Mouse (Mus musculus): ENCODE measurements at regions not wholly inside any gene's neighbourhood (a gene's known extent, or its start where the extent isn't known, plus 50 kb on each side); places are given as distances from the start of the nearest gene placed in this dataset.
A peak's percentile ranks its signal among the peaks of the same experiment; 100 is the strongest.

DNA sequence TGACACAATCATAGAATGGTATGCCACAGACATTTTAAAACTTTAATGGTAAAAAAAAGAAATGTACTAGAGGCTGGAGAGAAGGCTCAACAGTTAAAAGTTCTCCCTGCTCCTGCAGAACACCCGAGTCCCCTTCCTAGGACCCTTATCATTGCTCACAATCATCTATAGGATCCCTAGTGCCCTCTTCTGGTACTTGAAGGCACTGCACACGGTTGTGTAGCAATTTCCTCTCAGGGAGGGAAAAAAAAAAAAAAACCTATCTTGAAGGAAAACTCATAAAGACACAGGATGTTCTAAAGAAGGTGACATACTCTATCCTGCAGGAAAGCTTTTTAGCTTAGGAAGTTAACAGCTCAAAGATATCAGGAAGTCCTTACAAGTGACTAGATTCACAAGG, 154.4 kb upstream of the Lmcd1 start:
- DNase-seq (ENCODE audit: low spot score) = no peak

DNA sequence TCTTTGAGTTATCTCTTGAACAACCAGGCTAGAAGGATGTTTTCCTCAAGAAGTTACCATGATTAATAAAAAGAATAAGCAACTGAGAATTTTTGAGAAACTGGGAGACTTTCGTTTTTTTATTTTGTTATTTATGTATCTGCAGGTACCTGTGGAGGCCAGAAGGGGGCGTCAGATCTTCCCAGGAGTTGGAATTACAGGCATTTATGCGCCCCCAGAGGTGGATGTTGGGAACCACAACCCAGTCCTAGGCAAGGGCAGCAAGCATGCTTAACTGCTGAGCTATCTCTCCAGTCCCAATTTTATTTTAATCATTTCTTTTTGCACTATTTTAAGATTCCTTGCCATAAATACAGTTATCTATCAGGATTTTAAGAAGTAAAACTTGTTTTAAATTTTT, 140.0 kb upstream of the Lmcd1 start:
- no peak for DNase-seq (ENCODE audit: low spot score)

DNA sequence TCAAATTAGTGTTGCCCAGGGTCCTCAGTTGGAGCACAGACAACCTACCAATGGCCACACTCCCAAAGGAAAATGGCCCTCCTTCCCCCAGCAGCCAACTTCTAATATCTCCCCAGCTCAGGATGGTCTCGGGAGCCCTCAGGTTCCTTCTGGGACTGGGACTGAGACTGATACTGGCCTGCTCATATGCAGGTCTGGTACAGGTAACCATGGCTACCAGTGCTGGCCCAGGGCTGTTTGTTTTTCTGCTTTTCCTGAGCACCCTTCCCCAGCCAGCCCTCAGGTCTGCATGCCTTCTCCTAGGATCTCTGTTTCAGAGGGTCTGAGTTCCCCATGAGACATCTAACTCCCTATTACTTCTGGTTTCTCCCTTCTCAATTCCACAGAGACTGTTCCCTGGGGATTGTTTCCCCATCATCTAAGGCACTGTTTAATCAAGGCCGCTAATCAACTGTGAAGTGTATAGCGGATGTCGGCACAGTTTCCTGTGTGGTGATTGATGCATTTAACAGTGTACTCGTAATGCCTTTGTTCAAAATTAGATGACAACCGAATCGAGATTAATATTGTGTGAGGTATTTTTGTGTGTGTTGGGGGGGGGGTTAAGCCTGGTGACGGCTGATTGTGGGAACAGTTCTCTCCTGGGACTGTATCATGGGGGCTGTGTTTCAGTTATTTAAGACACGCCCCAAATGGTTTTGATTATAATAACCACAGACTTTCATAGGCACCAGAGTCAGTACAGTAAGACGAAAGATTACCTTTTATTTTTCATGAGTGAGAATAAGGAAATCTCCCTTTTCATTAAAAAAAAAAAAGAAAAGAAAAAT, 120.8 kb upstream of the Lmcd1 start:
- DNase-seq (ENCODE audit: low spot score) = no peak

DNA sequence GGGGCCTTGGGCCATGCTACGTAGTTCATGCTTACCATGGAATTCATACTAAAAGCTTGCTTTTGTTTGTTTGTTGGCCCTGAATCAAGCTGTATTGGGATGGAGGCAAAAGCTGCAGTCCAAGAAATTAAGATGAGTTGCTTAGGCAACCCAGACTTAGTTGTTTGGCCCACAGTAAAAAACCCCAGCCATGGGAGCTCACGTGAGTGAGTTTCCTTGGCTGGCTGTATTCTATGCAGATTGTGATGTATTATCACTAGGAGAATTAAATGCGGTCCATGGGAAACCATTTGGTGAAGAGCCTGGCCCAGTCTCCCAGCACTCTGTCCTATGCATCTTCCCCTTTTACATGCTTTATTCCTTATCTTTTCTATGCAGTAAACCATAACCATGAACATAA, 106.1 kb upstream of the Lmcd1 start:
- DNase-seq (ENCODE audit: low spot score) = no peak

DNA sequence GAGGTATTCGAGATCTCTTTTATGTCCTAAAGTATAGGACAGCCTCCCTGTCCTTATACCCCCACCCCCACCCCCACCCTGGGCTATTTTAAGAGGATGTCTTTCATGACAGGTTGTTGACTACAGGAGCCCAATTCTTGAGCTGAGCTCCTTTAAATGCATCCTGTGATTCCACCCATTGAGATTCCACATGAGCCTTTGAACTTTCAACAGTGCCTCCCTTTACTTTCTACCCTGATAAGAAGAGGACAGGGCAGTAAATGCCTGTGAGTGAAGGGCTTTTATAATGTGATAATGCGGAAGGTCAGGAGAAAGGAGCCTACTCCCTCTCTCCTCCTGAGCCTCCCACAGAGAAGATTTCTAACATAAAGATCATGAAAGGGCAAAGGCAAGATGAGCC, 97.2 kb upstream of the Lmcd1 start:
- no peak for DNase-seq (ENCODE audit: low spot score)

DNA sequence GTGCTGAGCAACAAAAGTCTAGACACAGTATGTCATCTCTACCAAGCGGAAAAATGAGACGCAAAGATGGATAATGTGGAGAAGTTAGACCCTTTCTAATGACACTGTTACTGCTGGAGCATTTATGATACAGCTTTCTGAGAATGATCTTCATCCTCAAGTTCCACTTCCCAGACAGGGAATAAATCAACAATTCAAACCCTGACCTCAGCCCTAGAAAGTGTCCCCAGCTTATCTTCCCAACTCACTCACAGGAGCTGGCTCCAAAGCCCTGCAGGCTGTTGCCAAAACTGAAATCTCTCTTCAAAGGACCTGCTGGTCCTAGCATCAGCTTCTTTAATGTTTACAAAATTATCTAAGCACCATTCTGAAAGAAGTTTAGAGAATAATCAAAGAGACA, 85.9 kb upstream of the Lmcd1 start:
- DNase-seq (ENCODE audit: low spot score) = no peak

DNA sequence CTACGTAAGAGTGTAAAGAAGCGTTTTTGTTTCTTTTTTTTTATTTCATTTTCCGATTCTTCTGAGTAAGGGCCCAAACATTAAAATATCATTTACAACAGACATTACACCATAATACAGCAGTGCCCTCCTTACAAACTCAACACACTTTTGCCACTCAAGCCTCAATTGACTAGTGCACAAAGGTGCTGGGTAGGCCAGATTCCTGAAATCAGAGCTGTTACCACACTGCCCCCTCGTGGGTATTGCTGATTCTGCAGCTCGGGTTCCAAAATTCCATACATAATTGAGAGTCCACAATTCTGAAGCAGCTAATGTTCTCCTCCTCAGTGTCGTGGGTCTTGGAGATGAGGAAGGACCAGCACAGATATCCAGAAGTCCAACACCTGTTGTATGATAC, 82.5 kb upstream of the Lmcd1 start:
- no peak for DNase-seq (ENCODE audit: low spot score)

DNA sequence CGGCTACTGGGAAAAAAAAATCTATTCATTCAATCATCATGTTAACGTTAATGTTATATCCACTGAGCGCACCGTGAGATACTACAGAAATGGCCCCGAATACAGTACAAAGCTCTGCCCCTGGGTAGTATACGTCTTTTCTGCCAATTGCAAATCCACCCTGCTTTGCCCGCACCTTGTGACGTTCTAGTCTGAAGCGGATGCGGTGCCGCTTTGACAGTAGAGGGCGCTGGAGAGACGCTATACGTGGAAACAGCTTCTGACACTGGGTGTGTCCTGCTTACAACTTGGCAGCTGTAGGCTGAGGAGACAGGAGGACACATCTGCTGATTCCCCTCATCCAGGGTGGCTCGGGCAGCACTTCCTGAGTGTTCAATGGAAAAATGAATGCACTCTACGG, 76.1 kb upstream of the Lmcd1 start:
- DNase-seq (ENCODE audit: low spot score) = peak; percentile 23

DNA sequence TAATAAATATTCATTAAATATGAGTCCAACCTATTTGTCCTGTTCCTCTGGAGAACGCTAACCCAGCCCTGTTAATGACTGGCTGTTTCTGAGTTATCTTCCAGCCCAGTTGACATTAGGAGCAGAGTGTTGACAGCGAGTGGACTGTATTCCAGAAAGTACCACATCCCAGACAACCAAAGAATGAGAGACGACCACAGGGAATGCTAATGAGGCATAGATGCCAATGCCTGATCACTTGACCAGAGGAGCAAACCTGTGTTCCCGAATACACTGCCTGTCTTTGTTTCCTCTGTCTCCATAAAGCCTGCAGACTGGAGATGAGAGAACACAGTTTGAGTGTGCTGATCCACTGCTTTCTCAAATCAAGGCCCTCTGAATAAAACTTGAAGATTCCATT, 74.3 kb upstream of the Lmcd1 start:
- no peak for DNase-seq (ENCODE audit: low spot score)

DNA sequence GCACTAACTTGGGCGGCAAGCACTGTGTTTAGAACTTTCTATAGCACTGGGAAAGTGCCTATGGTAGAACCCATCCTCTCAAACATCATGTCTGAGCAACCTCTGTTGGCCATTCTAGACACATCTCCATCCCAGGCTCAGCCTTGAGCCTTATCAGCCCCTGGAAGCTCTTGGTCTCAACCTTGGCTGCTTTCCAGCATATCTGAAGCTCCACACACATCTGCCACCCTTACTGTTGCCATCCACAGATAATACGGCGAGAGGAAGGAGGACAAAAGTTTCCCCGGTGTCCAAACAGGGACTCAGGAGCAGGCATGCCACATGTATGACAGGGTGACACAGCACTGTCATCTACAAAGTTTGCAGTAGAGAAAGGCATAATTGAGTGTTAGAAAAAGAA, 71.4 kb upstream of the Lmcd1 start:
- no peak for DNase-seq (ENCODE audit: low spot score)

DNA sequence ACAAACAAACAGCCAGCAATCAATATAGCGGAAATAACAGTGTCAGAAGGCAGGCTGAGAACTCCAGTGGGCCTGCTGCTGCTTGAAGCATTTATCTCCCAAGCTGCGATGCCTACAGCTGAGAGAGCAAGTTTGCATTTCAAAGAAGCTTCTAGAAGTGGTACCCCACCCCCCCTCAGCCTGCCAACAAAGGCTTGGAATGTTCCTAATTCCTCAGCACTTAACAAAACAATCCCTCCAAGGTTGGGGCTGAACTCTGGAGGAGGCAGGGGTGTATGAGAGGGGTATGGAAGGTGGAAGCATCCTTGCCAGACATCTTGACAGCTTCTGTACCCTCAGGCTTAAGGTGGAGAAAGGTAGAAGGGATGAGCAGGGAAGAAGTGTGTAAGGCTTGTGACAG, 70.2 kb upstream of the Lmcd1 start:
- DNase-seq (ENCODE audit: low spot score) = no peak

DNA sequence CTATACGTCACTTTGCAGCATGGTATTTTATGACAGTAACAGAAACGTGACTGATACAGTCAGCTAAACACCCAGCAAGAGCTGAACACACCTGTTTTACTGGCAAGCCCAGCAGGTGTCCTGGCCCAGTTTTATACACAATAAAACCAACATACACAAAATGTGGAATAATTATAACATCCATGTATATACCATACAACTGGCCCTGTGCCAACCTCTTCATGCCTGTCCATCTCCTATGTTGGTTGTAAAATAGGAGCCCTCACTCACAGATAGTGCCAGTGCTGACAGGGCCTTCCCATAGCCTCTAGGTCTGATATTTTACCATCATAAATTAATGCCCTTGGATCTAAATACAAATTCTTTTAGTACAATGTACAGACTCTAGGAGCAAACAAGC, 68.6 kb upstream of the Lmcd1 start:
- DNase-seq (ENCODE audit: low spot score) = no peak

DNA sequence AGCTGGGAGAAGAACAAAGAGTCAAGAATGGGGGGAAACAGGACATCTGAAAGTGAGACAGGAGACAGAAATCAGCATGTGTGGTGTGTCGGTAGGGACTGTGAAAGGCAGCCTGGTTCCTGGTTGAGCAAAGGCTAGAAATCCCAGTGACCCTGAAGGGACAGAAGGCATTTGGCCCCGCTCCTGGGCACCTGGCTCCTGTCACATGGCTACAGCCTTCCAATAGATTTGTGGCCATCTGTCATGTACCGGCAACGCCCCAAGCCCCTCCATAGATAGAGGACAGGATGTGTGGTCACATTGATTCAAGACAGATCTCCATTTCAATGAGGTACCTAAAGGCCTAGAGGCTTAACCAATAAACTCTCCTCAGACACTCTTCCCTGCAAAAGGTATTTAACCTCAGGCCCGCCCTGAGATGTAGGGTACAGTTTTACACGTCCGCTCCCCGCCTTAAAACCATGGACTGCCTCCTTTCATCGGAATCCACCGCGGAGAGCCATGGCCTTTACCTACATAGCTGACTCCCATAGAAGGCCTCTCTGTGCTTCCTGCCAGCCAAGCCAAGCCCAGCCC, 68.0 kb upstream of the Lmcd1 start:
- no peak for DNase-seq (ENCODE audit: low spot score)

DNA sequence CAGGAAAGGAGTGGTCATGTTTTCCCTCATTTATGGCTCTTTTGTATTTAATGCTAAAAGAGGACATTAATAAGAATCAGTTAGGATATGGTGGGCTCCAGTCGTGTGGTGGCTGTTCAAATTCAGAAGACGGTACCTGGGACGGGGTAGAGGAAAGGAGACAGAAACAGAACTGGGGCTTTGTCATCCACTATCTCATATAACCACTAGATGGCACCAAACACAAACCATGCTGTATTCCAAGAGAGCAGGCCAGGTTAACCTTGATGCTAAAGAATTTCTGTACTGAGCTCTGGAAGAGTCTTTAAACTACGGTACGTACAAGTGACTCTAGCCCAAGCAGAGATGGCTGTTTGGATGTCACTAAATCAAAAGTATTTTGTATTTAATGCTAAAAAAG, 66.3 kb upstream of the Lmcd1 start:
- no peak for DNase-seq (ENCODE audit: low spot score)

DNA sequence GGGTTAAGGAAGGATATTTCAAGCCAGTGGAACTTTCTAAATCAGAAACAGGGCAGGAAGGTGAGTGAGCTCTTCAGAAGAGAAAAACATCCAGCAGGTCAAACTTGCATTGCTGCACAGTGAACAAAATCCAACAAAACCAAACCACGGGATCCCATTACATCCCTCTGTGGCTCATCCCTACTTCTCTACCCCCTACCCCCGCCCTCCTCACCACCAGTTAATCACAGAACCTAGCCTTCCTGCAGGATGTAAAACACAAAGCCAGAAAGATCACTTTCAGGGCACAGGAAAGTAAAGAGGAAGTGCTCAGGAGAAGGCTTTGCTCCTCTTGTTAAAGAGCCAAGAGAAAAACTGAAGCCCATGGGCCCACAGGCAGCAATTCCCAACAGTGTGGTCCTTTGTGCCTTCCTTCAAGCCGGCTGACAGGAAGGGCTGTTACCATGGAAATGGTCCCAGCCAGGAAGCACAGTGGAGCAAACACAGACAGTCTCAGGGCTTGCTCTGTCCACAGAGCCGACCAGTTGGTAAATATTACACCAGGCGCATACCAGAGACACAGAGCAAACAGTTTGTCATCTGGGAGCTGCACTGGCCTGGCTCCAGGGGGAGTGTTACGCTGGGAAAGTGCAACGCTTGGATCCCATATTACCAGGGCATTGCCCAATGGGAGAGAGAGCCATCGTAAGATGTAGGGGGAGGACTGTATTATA, 63.2 kb upstream of the Lmcd1 start:
- no peak for DNase-seq (ENCODE audit: low spot score)

DNA sequence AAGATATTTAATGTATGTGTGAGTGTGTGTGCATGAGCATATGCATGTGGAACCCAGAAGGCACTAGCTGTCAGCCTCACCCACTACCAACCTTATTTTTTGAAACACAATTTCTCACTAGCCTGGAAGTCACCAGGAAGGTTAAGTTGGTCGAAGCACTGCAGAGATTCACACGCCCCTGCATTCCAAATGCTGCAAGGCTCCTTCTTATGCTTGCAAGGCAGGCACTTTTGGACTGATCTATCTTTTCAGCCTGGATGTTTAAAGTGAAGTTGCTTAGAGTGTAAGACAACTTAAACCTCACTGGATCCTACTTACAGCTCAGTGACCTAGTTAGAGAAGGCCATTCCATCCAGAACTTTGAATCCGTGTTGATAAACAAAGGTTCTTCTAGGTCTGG, 56.7 kb upstream of the Lmcd1 start:
- no peak for DNase-seq (ENCODE audit: low spot score)

DNA sequence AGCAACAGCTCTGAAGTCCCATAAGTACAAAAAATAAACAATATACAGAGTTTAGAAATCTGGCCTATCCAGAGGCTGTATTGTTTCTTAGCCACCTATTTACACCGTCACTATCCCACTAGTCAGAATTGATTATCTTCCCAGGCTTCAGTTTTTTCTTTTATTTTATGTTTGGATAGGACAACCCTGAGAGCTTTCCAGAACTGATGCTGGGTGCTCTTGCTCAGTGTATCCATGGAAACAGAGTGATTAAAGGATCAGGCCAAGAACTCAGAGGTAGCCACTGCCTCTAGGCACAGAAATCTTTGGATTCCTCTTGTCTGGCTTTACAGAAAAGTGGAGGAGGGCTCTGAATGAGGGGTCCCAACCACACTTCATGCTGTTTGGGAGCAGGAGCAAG, 55.3 kb upstream of the Lmcd1 start:
- no peak for DNase-seq (ENCODE audit: low spot score)

DNA sequence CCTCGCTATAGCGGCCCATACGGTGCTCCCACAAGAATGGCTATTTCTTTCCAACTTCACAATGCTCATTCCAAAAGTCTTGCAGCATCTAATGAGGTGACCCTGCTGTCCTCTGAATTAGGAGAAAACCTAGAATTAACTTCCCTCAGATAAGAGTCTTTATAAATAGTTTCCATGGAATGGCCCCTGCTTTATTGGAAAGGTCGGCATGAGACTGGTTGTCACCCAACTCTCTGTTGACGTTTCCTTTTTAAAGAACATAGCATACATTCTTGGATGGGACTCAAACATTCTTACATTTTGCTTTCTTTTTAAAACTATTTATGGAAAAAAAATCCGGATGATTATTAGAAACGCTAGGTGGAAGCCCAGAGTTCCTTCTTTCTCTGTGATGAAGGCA, 53.9 kb upstream of the Lmcd1 start:
- DNase-seq (ENCODE audit: low spot score) = no peak

DNA sequence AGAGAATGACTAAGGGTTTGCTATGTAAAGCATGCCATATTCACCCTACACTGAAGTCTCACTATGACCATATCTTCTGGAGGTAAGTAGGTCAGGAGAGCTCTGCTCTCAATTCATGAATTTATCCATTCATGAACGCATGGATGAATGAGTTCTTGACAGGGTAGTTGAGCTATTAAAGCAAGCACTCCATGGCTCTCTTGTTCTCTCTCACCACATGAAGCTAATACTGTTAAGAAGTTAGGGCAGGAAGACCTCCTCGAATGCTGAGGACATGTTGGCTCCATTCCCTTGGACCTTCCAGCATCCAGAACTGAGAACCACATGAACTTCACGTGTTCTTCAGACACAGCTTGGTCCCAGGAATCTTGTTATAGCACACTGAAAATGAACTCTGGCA, 53.4 kb upstream of the Lmcd1 start:
- no peak for DNase-seq (ENCODE audit: low spot score)

DNA sequence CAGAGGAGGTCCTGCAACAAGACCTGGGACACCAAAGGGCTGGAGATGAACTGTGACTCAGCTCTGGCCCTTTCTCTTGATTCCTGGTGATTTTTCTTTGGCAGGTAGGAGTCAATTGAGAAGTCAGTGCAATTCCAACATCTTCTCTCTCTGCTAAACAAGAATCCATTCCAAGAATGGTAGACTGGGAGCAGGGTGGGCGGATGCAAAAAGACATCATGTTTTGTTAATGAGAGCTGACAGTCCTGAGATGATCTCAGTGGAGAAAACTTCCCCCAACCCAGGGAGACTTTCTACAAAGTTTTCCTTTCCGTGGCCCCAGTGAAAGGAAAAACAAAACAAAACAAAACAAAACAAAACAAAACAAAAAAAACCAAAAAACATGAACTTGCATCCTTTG, 52.2 kb upstream of the Lmcd1 start:
- no peak for DNase-seq (ENCODE audit: low spot score)

DNA sequence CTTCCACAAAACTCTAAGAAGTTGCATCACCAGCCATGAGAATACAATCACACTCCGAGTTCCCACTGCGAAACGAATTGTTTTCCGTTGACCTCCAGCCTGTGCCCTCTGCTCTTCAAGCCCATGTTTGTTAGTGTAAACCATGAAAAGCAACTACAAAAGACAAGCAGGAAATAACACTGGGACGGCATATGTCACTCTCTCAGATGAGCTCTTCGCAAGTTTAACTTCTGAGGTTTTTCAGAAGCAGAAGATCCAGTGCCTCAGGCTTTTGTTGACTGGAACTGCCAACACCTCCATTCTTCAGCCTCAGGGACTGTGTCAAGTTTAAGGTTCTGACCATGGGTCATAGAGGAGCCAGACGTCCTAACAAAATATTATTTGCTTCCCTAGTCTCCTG, 50.2 kb upstream of the Lmcd1 start:
- no peak for DNase-seq (ENCODE audit: low spot score)

Data from urinary bladder, postnatal 10 days (tissue).